Mouse (Mus musculus) thymus, postnatal 36 days (tissue): ENCODE results near the gene Gm9918.
A peak's percentile ranks its signal among the peaks of the same experiment; 100 is the strongest.
"Not testable (repeated sequence)": the region's sequence is repeated elsewhere in the genome, so short reads cannot be mapped to it uniquely, and the experiment has no call there.

Source experiments
- DNase-seq, 2 experiments: peaks; one replicate each; pipeline ENCODE4 v3.0.0; 2022; ENCODE audit warnings: mixed read lengths in 2 of 2

Gene Gm9918

DNA sequence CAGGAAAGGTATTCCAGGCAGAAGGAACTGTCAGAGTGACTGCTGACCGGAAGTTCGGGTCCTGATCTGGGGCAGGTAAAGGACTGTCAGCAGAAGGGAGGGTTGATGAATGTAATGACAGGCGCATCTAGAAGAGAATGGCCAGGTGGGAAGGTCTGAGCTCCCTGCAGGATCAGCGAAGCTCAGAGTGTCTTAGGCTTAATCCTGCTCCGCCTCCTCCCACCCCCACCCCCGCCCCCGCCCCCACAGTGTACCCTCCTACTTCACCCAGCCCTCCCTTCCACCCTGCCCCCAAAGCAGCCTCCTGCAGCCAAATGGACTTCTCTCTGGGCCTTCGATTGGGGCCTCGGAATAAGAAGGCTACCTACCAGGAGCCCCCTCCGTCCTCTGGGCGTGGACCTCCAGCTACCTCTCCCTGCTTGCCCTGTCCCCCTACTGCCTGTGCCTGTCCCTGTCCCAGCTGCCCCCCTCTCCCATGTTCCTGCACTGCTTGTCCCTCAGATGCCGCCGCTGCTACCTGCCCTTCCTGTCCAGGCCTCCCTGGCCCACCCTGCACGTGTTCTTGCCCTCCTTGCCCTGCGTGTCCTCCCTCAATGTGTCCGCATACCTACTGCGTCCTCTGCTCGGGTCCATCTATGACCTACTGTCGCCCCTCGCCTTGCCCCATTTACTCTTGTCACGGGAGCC is at the start of gene Gm9918:
Gm9918 (plus strand) TSS at position 290 of the 687 bp plus-strand sequence.
- DNase-seq, result no peak

DNA sequence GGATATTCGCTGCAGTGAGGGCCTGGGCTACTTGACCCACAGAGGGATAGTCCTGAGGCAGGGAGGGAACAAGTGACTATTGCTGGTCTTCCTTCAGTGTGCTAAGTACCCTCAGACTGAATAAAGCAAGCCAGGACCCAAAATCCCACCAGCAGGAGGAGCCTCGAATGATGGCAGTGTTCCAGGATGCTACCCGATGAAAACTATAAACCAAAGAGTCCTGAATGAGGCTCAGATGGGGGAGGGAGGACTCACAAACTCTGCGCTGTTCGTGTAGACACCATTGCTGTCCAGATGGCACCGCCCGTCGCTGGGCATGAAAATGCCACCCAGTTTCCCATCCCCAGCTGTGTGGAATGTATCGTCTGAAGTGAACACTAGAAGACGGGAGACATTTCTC is 48.0 kb upstream of the Gm9918 start:
- DNase-seq, result no peak

DNA sequence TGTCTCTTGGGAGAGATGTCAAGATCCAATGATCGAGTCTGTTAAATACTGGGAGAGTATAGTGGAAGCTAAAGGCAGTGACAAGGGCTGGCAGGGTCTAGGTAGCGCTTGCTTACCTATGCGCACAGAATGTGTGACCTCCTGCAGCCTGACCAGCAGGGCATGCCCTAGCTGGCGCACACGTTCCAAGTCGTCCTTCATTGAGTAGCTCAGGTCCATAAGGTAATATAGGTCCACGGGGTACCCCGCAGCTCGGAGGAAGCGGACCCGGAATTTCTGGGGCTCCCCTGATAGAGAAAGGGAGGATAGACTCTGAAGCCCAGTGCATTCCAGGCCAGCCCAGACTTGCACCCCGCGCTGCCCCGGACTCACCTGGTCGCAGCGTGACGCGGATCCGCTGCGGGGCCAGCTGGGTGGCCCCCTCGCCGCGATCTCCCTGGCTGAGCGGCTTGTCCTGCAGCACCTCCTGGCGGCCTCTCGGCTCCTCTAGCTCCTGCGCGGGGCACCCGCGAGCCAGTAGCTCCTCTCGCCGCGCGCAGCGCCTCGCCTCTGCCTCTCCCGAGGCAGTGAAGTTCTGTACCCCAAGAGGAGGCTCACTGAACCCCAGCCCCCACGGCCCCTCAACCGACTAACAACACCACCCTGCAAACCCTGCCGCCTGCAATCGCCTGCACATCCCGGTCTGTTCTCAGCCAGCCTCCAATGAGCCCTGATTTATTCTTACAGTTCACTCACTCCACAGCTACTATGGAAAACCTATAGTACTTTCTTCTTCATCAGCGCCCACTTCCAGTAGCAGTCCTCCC is 46.0 kb upstream of the Gm9918 start:
- DNase-seq, result peak; percentile 92

DNA sequence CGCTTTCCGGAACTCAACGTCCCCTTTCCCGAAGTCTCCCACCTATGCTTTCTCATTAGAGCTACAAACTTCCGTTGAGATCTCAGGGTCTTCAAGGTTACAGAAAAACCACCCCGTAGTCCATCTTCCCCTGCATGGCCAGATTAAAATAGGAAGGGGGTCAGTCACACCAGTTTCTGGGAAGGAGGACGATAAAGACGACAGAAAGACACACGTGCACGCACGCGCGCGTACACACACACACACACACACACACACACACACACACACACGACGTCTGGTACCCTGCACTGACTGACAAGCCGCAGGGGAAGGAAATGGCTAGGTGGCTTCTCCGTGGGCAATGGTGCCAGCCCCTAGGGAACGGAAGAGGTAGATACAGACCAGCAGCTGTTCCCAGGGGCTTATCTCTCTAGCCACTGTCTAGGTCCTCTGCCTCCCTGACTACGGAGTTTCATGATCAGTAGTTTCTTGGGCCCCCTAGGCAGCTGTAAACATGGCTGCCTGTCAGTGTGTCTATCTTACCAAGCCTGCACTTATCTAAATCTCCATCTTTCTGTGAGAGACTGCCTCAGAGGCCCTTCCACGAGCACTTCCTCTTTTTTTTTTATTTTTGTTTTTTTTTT is 45.3 kb upstream of the Gm9918 start:
- DNase-seq, result peak; percentile 78 to 83

DNA sequence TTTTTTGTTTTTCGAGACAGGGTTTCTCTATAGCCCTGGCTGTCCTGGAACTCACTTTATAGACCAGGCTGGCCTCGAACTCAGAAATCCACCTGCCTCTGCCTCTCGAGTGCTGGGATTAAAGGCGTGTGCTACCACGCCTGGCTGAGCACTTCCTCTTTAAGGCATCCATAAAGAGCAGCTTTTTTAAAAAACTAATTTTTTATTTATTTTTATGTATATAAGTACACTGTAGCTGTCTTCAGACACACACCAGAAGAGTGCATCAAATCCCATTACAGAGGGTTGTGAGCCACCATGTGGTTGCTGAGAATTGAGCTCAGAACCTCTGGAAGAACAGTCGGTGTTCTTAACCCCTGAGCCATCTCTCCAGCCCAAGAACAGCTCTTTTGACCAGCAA is 44.7 kb upstream of the Gm9918 start:
- not testable (repeated sequence) for DNase-seq

DNA sequence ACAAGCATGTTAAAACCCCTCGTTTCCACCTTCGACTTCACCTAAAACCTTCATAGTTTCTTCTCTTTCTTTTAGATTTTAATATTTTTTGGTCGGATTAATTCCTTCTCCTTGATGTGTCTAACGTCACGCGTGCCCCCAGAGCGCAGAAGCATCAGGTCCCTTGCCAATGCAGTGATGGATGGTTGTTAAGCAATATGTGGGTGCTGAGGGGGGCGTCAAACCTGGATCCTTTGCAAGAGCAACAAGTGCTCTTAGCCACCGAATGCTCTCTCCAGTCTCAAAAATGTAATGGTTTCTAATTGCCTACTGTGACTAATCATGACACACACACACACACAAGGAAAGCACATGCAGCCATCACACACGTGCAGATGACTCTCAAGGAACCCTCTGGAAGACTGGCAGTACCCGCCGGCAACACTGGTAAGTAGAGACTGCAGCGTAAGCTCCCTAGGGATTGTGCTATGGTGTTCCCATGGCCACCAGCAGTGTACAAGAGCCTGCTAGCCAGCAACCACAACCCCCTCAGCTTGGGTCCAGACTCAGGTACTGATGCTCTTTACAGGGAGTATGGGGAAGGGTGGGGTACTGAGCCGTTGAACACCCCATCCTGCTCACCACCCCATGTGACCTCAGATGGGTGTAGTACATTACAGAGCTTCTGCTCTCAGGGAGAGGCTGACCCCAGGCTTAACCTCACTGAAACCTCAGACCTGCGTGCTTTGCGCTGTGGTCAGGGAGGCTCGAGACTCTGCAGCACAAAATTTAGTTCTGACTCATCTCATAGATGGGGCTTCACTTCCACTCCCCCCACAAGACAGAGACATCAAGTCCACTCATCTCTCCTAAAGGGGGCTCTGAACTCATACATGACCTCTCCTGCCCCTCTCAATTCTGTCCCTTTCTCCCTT is 39.7 kb upstream of the Gm9918 start:
- DNase-seq, result no peak

DNA sequence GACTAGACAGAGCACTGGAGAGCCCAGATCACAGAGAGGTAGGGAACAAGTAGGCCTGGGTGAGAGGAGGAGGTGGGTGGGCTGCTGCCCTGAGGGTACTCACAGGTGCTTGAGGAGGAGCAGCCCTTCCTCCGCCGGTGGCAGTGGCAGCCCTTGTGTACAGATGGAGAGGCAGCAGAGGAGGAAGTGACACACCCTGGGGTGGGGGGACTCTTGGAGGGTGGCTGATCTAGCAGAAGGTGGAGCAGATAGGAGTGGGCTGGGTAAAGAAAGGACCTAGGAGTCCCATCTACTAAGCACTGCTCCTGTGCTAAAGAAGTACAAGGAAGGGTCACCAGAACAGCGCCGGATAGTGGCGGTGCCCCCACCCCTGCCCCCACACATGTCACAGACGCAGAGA is 38.6 kb upstream of the Gm9918 start, which contains the start of gene Itgb7:
Itgb7 (minus strand) TSS at position 197 of the 400 bp plus-strand sequence.
- peak; percentile 78 to 87 for DNase-seq

DNA sequence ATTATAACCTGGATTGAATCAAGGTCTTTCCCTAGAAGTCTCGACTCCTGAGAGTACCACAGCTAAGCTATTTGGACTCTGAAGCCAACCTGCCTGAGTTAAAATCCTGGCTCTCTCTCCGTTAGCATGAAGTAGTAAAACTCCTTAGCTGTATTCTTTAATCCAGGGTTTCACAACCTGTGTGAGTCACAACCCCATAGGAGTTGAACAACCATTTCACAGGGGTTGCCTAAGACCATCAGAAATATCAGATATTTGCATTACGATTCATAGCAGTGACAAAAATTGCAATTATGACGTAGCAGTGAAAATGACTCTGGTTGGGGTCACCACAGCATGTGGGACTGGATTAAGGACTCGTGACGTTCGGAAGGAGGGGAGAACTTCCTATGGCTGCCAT is 37.6 kb upstream of the Gm9918 start:
- no peak for DNase-seq

DNA sequence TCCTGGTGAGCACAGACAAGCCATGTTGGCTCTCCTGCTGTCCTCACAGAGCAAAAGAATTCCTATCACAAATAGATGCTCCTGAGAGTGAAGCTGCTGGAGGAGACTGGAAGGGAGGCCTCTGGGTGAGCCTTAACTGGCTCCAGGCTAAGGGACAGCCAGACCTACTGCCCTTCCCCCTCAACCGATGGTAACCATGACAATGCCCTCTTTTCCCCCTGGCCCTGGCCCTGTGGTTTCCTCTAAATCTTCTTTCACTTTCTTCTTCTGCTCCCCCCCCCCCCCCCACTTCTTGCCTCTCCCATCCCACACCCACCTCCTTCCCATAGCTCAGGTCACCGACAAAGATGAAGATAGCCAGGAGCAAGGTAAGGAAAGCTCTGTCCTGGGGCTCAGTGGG is 36.5 kb upstream of the Gm9918 start:
- DNase-seq, result peak; percentile 39 to 53

DNA sequence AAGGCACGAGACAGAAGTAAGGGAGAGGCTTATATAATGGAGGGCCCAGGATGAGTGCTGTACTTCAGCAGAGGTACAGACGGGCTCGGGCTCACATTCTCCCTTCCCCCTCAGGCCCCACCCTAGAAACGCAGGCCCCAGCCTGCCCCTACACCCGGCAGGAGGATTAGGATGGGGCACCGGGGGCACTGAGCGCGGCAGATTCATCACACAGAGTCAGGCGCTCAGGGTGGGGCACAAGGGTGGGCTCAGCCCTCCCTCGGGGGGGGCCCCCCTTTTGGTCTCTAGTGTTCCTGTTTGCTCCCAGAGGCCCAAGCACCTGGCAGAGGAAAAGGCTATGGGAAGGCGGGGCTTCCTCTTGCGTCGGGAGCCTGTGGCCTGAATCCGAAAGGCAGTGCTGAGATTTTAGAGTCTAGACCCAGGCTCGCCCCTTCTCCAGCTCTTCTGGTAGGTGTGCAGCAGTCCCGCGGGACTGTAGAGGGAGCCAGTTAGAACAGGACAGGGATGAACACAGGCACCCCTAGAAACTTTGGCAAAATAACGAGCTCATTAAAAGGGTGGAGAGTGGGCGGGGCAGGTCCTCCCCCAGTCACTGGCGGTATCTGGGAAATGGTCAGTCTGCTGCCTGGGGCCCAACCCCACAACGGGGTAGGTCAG is 34.9 kb upstream of the Gm9918 start:
- DNase-seq, result peak; percentile 26 to 50

DNA sequence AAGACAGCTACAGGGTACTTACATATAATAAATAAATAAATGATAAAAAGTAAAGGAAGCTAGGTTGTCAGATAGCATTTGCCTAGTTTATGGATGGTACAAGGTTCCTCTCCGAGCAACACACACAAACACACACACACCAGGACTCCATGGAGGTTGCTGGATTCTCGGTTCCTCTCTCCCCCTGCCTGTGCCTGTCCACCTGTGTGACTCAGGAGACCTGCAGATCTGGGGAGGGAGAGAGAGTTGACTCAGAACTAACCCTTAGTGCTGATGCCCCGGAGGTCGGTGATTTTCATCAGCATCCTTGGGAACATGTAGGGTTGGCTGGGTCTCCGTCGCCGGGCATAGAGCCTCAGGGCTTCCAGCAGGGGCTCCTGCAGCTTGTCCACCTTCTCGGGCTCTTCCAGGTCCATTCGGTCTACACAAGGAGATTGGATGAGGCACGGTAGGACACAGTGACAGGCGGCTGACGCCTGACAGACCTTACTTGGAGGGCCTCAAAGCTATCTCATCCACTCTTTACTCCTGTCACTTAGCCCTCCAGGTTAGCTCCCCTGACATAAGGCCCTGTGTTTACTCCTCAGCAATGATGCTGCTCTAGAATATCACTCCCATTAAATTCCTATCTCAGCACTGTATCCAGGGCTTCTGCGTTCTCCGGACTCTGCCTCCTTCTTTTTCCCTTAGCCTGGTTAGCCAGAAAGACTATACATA is 31.7 kb upstream of the Gm9918 start:
- DNase-seq, result no peak

DNA sequence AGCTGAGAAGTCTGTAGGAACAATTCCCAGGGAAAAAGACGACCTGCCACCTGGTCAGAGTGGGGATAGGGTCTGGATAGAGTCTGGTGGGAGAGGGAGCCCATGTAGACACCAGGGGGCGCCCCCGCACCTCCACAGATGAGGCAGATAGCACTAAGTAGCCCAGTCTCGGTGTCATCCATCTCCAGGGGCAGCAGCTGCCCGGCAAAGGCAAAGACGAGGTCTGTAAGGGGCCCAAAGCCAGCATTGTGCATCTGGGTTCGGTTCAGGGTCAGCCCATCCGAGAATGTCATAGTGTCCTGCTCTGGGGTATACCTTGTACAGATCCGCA is 31.1 kb upstream of the Gm9918 start:
- peak; percentile 76 to 78 for DNase-seq

DNA sequence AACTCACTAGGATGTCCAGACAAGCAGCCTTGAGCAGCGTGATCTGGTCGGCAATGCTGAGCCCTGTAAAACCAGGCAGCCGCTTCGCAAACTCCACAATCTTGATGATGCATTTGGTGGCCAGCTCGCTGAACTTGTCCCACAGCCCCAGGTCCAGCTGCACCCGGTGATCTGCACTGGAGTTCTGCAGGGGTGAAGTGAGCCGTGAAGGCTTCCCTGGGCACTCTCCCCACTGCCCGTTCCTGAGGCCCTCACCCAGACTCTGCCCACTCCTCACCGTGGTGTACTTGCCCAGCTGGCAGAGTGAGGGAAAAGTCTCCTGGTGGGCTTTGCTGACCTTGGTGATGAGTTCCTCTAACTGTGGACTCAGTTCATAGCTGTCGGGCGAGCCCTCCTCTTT is 30.5 kb upstream of the Gm9918 start:
- DNase-seq, result no peak

DNA sequence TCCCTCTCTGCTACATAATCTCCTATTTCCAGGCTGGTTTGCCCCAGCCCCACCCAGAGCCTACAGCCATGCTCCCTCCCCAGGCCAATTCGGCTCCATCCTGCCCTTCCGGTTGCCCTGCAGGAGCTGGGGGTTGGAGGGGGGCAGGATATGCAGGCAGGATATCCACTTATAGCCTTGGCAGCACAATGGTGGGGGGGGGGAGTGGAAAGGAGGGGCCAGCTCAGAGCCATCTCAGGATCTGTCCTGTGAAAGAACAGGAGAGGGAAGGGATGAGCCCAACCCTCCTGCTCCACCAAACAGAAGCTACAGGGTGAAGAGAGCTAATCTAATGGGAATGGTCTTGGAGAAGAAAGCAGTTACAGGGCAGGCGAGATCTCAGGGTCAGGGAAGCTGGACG is 29.8 kb upstream of the Gm9918 start:
- no peak for DNase-seq

DNA sequence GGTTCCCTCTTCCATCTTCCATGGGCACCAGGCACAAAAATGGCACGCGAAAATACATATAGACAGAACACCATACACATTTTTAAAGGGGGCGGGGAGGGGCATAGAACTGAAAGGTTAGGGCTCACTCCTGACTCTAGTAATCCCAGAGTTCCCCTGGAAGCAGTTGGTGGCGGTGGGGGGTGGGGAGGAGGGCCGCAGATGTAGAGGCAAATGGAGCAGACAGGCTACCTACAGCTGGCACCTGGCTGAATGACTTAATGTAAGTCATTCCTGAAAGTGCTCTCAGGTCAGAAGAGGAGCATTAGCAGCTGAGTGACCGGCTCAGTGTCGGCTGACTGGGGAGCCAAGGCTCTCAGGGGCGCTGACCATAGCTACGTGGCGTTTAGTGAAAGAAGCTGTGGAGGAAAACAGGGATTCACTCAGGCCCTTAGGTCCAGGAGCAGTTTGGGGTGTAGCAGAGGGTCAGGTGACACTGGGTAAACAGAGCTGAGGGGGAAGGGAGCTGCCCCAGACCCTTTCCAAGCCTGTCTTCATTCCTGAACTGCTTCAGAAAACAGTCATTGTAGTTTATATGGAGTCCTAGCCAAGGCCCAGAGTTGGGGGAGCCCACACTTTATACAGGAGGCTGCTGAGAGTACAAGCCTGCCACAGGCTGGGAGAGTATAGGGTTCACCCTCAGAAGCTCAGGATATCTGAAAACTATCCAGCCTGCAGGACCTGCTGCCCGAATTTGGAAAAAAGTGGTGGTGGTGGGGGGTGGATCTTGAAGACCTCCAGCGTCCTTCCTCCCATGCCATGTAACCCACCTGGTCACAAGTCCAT is 27.7 kb upstream of the Gm9918 start:
- no peak for DNase-seq

DNA sequence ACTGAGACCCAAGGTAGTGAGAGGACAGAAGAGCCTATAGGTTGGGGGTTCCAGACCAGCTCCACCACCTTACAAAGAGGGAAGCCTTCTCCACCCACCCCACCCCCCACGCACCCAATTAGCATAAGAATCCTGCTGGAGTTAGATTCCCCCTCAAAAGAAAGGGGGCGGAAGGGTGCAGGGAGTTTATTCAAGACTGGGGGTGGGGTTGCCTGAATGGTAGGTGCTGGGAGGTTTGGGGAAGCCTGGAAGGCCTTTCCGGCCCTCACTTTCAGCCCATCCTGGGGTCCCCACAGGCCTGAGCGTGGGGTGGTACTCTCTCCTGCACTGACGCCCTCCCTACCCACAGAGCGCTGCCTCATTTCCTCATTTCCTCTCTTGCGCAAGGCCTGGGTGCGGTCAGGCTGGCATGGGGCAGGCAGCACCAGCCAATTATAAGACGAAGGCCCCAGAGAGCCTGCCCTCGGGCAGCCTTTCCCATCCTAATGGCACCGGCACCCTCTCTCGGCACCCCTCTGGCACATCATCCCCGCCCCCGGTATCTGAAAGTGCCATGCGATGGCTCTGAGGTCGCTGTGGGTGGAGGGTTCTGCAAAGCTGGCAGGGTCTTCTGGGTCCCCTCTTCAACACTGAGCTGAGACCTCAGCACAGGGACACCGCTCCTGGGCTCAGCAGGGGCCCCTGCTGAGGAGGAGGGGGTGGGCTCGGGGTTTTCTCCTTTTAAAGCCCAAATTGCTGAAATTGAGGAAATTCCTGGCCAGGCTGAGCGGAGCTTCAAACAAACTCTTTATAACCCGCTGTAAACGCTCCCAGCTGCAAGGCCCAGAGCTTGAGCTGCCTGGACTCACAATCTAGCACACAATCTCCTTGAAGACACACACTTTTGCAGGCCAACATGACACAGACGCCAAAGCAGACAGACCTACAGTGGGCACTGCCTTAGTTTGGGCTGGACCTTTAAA is 26.9 kb upstream of the Gm9918 start:
- no peak for DNase-seq

DNA sequence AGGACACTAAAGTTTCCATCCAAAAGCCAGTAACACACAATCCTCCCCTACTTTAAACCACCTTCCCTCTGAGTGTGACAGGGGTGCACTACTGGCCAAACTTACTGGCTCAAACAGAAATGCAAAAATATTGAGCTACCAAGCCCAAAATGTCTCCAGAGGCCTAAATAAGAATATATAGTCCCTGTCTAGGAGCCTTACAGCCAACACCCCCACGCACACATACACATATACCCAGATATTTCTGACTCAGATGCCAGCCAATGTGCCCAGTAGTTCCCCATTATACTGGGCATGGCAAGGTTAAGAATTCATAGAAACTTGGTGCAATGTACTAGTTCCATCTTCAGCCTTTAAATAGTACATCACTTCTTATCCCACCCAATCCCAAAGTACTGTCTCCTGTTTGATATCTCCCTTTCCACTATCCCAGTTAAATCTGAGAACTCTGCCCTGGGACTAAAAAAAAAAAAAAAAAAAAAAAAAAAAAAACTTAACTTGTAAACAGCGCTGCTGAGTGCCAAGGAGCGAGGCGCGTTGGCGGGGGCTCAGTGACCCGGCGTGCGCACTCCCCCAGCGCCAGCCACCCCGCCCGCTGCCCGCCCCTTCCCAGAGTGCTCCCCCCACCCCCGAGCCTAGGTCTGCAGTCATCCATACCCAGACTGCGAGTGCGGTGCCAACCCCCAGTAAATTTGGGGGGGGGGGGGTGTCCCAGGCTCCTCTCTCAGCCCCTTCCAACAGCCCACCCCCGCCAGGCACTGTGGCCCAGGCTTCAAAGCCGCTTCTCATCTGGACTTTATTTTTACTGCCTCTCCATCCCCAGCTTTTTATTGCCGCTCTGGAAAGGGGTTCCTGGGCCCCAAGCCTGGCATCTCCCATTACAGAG is 25.8 kb upstream of the Gm9918 start:
- DNase-seq, result no peak

DNA sequence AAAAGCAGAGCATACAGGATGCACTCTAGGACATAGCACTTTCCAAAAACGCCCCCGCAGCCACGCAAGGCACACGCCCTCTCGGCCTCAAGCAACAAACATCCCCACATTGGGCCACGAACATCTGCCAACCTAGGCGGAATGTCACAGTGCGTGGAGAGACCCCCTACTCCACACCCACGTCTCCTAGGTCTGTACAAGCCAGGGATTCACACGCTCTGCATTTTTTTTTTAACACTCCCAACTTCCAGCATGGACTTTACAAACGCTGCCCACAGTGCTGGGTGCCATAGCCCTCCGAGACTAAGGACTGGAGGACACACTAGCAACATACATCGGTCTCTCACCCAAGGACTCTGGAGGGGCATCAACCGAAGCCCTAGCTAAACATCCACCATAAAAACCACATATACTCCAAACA is 24.9 kb upstream of the Gm9918 start:
- no peak for DNase-seq
